Mouse (Mus musculus) small intestine, adult 2 months (tissue): ENCODE data around the gene Fosl1.

Experiments used
- CTCF ChIP-seq: fragments of 200-500 bp; IDR thresholded peaks from 2 replicates; pipeline ENCODE4 v1.5.1; 2012; ENCODE audit warnings: low read depth, mild to moderate bottlenecking, control low read depth, inconsistent platforms, low read length, moderate library complexity, mixed read lengths; ENCODE audit not compliant: insufficient replicate concordance, insufficient read length; ENCODE audit errors: extremely low read depth
- POLR2A ChIP-seq: fragments of 200-500 bp; IDR thresholded peaks from 2 replicates; pipeline ENCODE4 v1.6.1; 2012; ENCODE audit warnings: low read depth, mild to moderate bottlenecking, control low read depth, inconsistent platforms, low read length, moderate library complexity

DNA sequence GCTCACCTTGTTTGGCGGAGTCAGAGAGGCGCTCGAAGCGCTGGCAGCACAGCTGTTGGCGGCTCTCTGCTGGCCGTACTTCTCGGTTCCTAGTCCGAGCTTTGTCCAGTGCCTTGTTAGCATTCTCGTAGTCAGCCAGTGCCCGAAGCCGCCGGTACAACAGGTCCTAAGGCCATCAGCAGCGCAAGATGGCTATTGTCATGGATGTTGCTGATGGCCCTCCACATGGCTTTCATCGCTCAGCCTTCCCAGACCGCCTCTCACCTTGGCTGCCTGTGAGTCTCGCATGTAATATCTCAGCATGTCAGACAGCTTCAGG is 48.7 kb downstream of the Fosl1 start:
- no peak for TF ChIP-seq CTCF
- TF ChIP-seq POLR2A: no peak
